ENCODE assay signal across 16 mouse cellular contexts in genomic region chr7:118614076-118614475, GRCm38 (mm10). TPM values are rescaled to one million over a fixed set of nuclear protein-coding genes. Genes with fewer than 3 reads are reported as not detected.
A peak's percentile ranks its signal among the peaks of the same experiment; 100 is the strongest.
DNase-seq lines count a peak whose midpoint lies in the region; ATAC-seq and TF ChIP-seq lines count a peak whose summit lies in the region.
"Had no signal": no experiment of that assay in that cellular context is flagged by ENCODE, and none has a peak within 500 bp of the region (broad histone marks: within the 10 kb centered on the region; RNA-seq: fewer than 3 reads in every experiment).

No protein-coding gene starts in this region.

- 0 out of 2 replicates have a peak, but pooled peaks cover 2% of the 10 kb centered on the region for H3K27me3 ChIP-seq in heart, embryonic 11.5 days (ENCODE audit: control insufficient read depth, insufficient read depth, low read length)
- H3K27me3 ChIP-seq in kidney, postnatal 0 days (ENCODE audit: insufficient read depth, low read length): no peaks in the 10 kb centered on the region
- H3K27me3 ChIP-seq in Patski: peaks cover 2% of the 10 kb centered on the region
- H3K27me3 ChIP-seq in midbrain, embryonic 15.5 days (replicated peaks): no peaks in the 10 kb centered on the region
- H3K27me3 ChIP-seq: embryonic facial prominence, embryonic 15.5 days; liver, embryonic 15.5 days had no signal

- ATAC-seq in heart, embryonic 11.5 days (replicated peaks; ENCODE audit: insufficient number of reproducible peaks, low FRiP score, low TSS enrichment): no peak
- 0 out of 2 replicates have a peak, but pooled peaks have one; percentile 49 for ATAC-seq in kidney, postnatal 0 days (replicated peaks; ENCODE audit: low FRiP score, low read depth)
- ATAC-seq in Patski: peak; percentile 35
- no peak for ATAC-seq in midbrain, embryonic 15.5 days (replicated peaks)

- CTCF ChIA-PET in Patski (lab: Charles Lee): no interaction called here

- in situ Hi-C loops in Patski (cut with MboI; ENCODE audit: low pct_unique_long_range_greater_than_20kb): no loop called here

- no peak for TF ChIP-seq CTCF in kidney, postnatal 0 days (IDR thresholded peaks at IDR 0.05; ENCODE audit: low read depth)
- TF ChIP-seq CTCF in Patski (IDR thresholded peaks at IDR 0.05): no peak

- no peak overlapping the region for H3K27ac ChIP-seq in heart, embryonic 11.5 days (ENCODE audit: low read depth, low read length)
- no peak overlapping the region for H3K27ac ChIP-seq in kidney, postnatal 0 days
- H3K27ac ChIP-seq in midbrain, embryonic 15.5 days: no peak overlapping the region
- H3K27ac ChIP-seq: embryonic facial prominence, embryonic 15.5 days; gastrocnemius, adult 2 months; heart, embryonic 13.5 days; liver, embryonic 15.5 days had no signal

- no peaks in the 10 kb centered on the region for H3K4me1 ChIP-seq in heart, embryonic 11.5 days (ENCODE audit: control insufficient read depth, insufficient read depth, low read length)
- no peaks in the 10 kb centered on the region for H3K4me1 ChIP-seq in kidney, postnatal 0 days (replicated peaks; ENCODE audit: insufficient read depth, low read length)
- H3K4me1 ChIP-seq in midbrain, embryonic 15.5 days: no peaks in the 10 kb centered on the region
- H3K4me1 ChIP-seq: embryonic facial prominence, embryonic 15.5 days; heart, embryonic 13.5 days had no signal

- peak; percentile 71 for DNase-seq in heart, adult 11 months
- DNase-seq in kidney, postnatal 0 days (ENCODE audit: low spot score): peak; percentile 34
- DNase-seq in kidney, adult 18-20 months: no peak
- peak; percentile 30 for DNase-seq in Patski (ENCODE audit: low read depth, low spot score)
- no peak for DNase-seq in layer of hippocampus, adult 8-10 months (ENCODE audit: low spot score in 2 of 2)
- no peak for DNase-seq in layer of hippocampus, adult 11-12 months (ENCODE audit: low spot score)
- DNase-seq: adrenal gland, postnatal 10 days; cerebellum, adult 9-11 months; gastrocnemius, adult 2 months; thymus, postnatal 14 days had no signal

- POLR2A ChIA-PET in Patski (lab: Charles Lee): no interaction called here

- H3K9ac ChIP-seq in heart, embryonic 11.5 days (ENCODE audit: low read depth, low read length): no peak overlapping the region
- H3K9ac ChIP-seq in kidney, postnatal 0 days (ENCODE audit: low read depth, low read length): no peak overlapping the region
- no peak overlapping the region for H3K9ac ChIP-seq in midbrain, embryonic 15.5 days
- H3K9ac ChIP-seq: embryonic facial prominence, embryonic 15.5 days; heart, embryonic 13.5 days; liver, embryonic 15.5 days had no signal

- no peak overlapping the region for H3K4me2 ChIP-seq in heart, embryonic 11.5 days
- no peak overlapping the region for H3K4me2 ChIP-seq in kidney, postnatal 0 days (ENCODE audit: low read length)
- H3K4me2 ChIP-seq in midbrain, embryonic 15.5 days: peak overlapping the region; percentile 12; the same call in 1 of the 2 replicates
- H3K4me2 ChIP-seq: embryonic facial prominence, embryonic 15.5 days; heart, embryonic 13.5 days; liver, embryonic 15.5 days had no signal

- no peak overlapping the region for H3K4me3 ChIP-seq in heart, embryonic 11.5 days (ENCODE audit: low read depth, low read length)
- no peak overlapping the region for H3K4me3 ChIP-seq in kidney, postnatal 0 days (replicated peaks; ENCODE audit: low read depth, low read length)
- H3K4me3 ChIP-seq in midbrain, embryonic 15.5 days: no peak overlapping the region
- H3K4me3 ChIP-seq: embryonic facial prominence, embryonic 15.5 days; gastrocnemius, adult 2 months; heart, embryonic 13.5 days; liver, embryonic 15.5 days had no signal

- WGBS in heart, embryonic 11.5 days (ENCODE audit: insufficient replicate concordance): 66% methylated on average over 13 of the region's 13 CpGs
- 33% methylated on average over 13 of the region's 13 CpGs for WGBS in kidney, postnatal 0 days
- WGBS in midbrain, embryonic 15.5 days: 22% methylated on average over 13 of the region's 13 CpGs

- H3K9me3 ChIP-seq in heart, embryonic 11.5 days (replicated peaks; ENCODE audit: control insufficient read depth, low read length): no peaks in the 10 kb centered on the region
- H3K9me3 ChIP-seq in kidney, postnatal 0 days (replicated peaks; ENCODE audit: low read length): no peaks in the 10 kb centered on the region
- H3K9me3 ChIP-seq in midbrain, embryonic 15.5 days: no peaks in the 10 kb centered on the region
- H3K9me3 ChIP-seq: embryonic facial prominence, embryonic 15.5 days; heart, embryonic 13.5 days; liver, embryonic 15.5 days had no signal

- no peaks in the 10 kb centered on the region for H3K36me3 ChIP-seq in heart, embryonic 11.5 days (ENCODE audit: control insufficient read depth, insufficient read depth, low read length)
- no peaks in the 10 kb centered on the region for H3K36me3 ChIP-seq in kidney, postnatal 0 days (ENCODE audit: insufficient read depth, low read length)
- no peaks in the 10 kb centered on the region for H3K36me3 ChIP-seq in midbrain, embryonic 15.5 days (replicated peaks)
- H3K36me3 ChIP-seq: embryonic facial prominence, embryonic 15.5 days; heart, embryonic 13.5 days; liver, embryonic 15.5 days had no signal

RNA-seq across cellular contexts. Expression of gene Tmc5, which starts 17.0 kb away (rescaled TPM):
- 0.10 and 0.25 TPM in 2 replicates for polyA plus RNA-seq in heart, embryonic 11.5 days (2014; fragmentation: Nextera tagmentation; extraction: Ambion mirVana)
- 0.91 and 1.3 TPM in 2 replicates for polyA plus RNA-seq in kidney, postnatal 0 days (2015; fragmentation: Nextera tagmentation; extraction: Ambion mirVana)
- not detected for polyA plus RNA-seq in Patski (2021)
- polyA plus RNA-seq in midbrain, embryonic 15.5 days (2015; fragmentation: Nextera tagmentation; extraction: Ambion mirVana): 0.15 and 0.19 TPM in 2 replicates
- under 1 TPM; 0.25 to 0.94 (median 0.49) TPM for total RNA-seq in layer of hippocampus, adult 8-10 months (2022)
- total RNA-seq: gastrocnemius, adult 2 months; monocyte, adult 5-6 weeks had no signal

RNA-seq across cellular contexts. Expression of gene Tmc7, which starts 29.5 kb away (rescaled TPM):
- 1.9 and 2.6 TPM in 2 replicates for polyA plus RNA-seq in heart, embryonic 11.5 days (2014; fragmentation: Nextera tagmentation; extraction: Ambion mirVana)
- 1.3 and 1.6 TPM in 2 replicates for polyA plus RNA-seq in kidney, postnatal 0 days (2015; fragmentation: Nextera tagmentation; extraction: Ambion mirVana)
- 0.24 TPM for polyA plus RNA-seq in Patski (2021)
- polyA plus RNA-seq in midbrain, embryonic 15.5 days (2015; fragmentation: Nextera tagmentation; extraction: Ambion mirVana): 6.3 and 7.2 TPM in 2 replicates
- 10 to 100 TPM; 15.9 to 18.6 (median 18.0) TPM for total RNA-seq in layer of hippocampus, adult 8-10 months (2022)
- total RNA-seq: monocyte, adult 5-6 weeks had no signal

Comparison
In these comparisons a context has a peak if more than half of its experiments do, and no peak if none do; other contexts are left out.
1. DNase-seq: peak in heart, adult 11 months (single experiment), kidney, postnatal 0 days (single experiment) and Patski (single experiment); none in kidney, adult 18-20 months (single experiment), layer of hippocampus, adult 8-10 months (0 of 2) and layer of hippocampus, adult 11-12 months (single experiment).
2. ATAC-seq: peak in kidney, postnatal 0 days (single experiment) and Patski (single experiment); none in heart, embryonic 11.5 days (single experiment) and midbrain, embryonic 15.5 days (single experiment).